Mouse (Mus musculus): ENCODE data around the gene Evl.

GRCm38 (mm10) chr12:108686463-108686862 lies 131.9 kb downstream of the Evl start:
- no peak for TF ChIP-seq POLR2A (IDR thresholded peaks at IDR 0.05; ENCODE audit: borderline replicate concordance, extremely low read depth, insufficient read depth, insufficient read length, poor library complexity, severe bottlenecking)
- no peak for TF ChIP-seq CTCF (IDR thresholded peaks at IDR 0.05; ENCODE audit: borderline replicate concordance, extremely low read depth, insufficient read depth, insufficient read length)
